Mouse (Mus musculus): ENCODE results near the gene Atf6.

GRCm38 (mm10) chr1:170709481-170709880 is 158.1 kb downstream of the Atf6 start:
- TF ChIP-seq POLR2A (IDR thresholded peaks at IDR 0.05; ENCODE audit: extremely low read depth, insufficient read depth, low read length) (no peak), CTCF (IDR thresholded peaks at IDR 0.05; ENCODE audit: low read depth, low read length) (no peak)

Data from liver, adult 2 months (tissue).